Mouse (Mus musculus) E14TG2a.4 (cell line): ENCODE measurements at regions not wholly inside any gene's neighbourhood (a gene's known extent, or its start where the extent isn't known, plus 50 kb on each side); places are given as distances from the start of the nearest gene placed in this dataset.

Experiments used
- CTCF ChIP-seq: conservative IDR thresholded peaks from 2 replicates; pipeline ENCODE4 v1.5.1; 2014; ENCODE audit warnings: low read length
- NANOG ChIP-seq: IDR thresholded peaks from 2 replicates; pipeline ENCODE4 v1.6.1; 2014; ENCODE audit warnings: borderline replicate concordance, low read length, mixed read lengths
- POU5F1 ChIP-seq: IDR thresholded peaks from 2 replicates; pipeline ENCODE4 v1.6.1; 2014; ENCODE audit warnings: low read length, borderline replicate concordance

GRCm38 (mm10) chr4:12498426-12498825, 326.6 kb upstream of the Fam92a start:
- TF ChIP-seq CTCF (no peak), POU5F1 (no peak), NANOG (no peak)
